Mouse (Mus musculus): ENCODE measurements around the gene Rfng. TPM values are rescaled to one million over a fixed set of nuclear protein-coding genes. Genes with fewer than 3 reads are reported as not detected.

Rfng gene
- total RNA-seq, 2 experiments from 2014 or later = 3.3 to 10.4 TPM

Other genes starting within 250 kb of the Rfng start
- 79.7 and 83.0 TPM in 2 replicates for gene Mcrip1, start 234.5 kb downstream of the Rfng start, total RNA-seq (2015)
- gene Mcrip1, start 234.5 kb downstream of the Rfng start, total RNA-seq (2017) = 18.3 and 30.5 TPM in 2 replicates
- not detected in 2 replicates for gene Ppp1r27, start 233.1 kb downstream of the Rfng start, total RNA-seq (2015)
- gene Ppp1r27, start 233.1 kb downstream of the Rfng start, total RNA-seq (2017) = not detected in 2 replicates
- gene P4hb, start 211.0 kb downstream of the Rfng start, total RNA-seq (2015) = 301 and 325 TPM in 2 replicates
- gene P4hb, start 211.0 kb downstream of the Rfng start, total RNA-seq (2017) = 587 and 590 TPM in 2 replicates
- gene Arhgdia, start 202.6 kb downstream of the Rfng start, total RNA-seq (2015) = 506 and 521 TPM in 2 replicates
- 226 and 275 TPM in 2 replicates for gene Arhgdia, start 202.6 kb downstream of the Rfng start, total RNA-seq (2017)
- gene Alyref, start 185.8 kb downstream of the Rfng start, total RNA-seq (2015) = 143 and 149 TPM in 2 replicates
- 171 and 196 TPM in 2 replicates for gene Alyref, start 185.8 kb downstream of the Rfng start, total RNA-seq (2017)
- 79.9 and 90.6 TPM in 2 replicates for gene Anapc11, start 185.8 kb downstream of the Rfng start, total RNA-seq (2015)
- 30.0 and 32.3 TPM in 2 replicates for gene Anapc11, start 185.8 kb downstream of the Rfng start, total RNA-seq (2017)
- not detected in 2 replicates for gene Npb, start 175.7 kb downstream of the Rfng start, total RNA-seq (2015)
- not detected in 2 replicates for gene Npb, start 175.7 kb downstream of the Rfng start, total RNA-seq (2017)
- gene Pcyt2, start 166.3 kb downstream of the Rfng start, total RNA-seq (2015) = 11.8 and 13.3 TPM in 2 replicates
- 17.3 and 22.6 TPM in 2 replicates for gene Pcyt2, start 166.3 kb downstream of the Rfng start, total RNA-seq (2017)
- 51.4 and 53.6 TPM in 2 replicates for gene Sirt7, start 159.0 kb downstream of the Rfng start, total RNA-seq (2015)
- 119 and 121 TPM in 2 replicates for gene Sirt7, start 159.0 kb downstream of the Rfng start, total RNA-seq (2017)
- 23.1 and 23.8 TPM in 2 replicates for gene Mafg, start 150.6 kb downstream of the Rfng start, total RNA-seq (2015)
- gene Mafg, start 150.6 kb downstream of the Rfng start, total RNA-seq (2017) = 58.7 and 68.0 TPM in 2 replicates
- gene Pycr1, start 140.4 kb downstream of the Rfng start, total RNA-seq (2015) = 3.5 and 3.7 TPM in 2 replicates
- gene Pycr1, start 140.4 kb downstream of the Rfng start, total RNA-seq (2017) = 2.9 TPM in 2 replicates
- gene Myadml2, start 136.0 kb downstream of the Rfng start, total RNA-seq (2015) = not detected in 2 replicates
- gene Myadml2, start 136.0 kb downstream of the Rfng start, total RNA-seq (2017) = not detected in 2 replicates
- not detected in 2 replicates for gene Notum, start 123.0 kb downstream of the Rfng start, total RNA-seq (2015)
- not detected in 2 replicates for gene Notum, start 123.0 kb downstream of the Rfng start, total RNA-seq (2017)
- 57.9 and 63.1 TPM in 2 replicates for gene Aspscr1, start 111.2 kb downstream of the Rfng start, total RNA-seq (2015)
- gene Aspscr1, start 111.2 kb downstream of the Rfng start, total RNA-seq (2017) = 59.5 and 70.2 TPM in 2 replicates
- 84.6 and 95.8 TPM in 2 replicates for gene Cenpx, start 70.5 kb downstream of the Rfng start, total RNA-seq (2015)
- 67.0 and 71.5 TPM in 2 replicates for gene Cenpx, start 70.5 kb downstream of the Rfng start, total RNA-seq (2017)
- gene Lrrc45, start 70.3 kb downstream of the Rfng start, total RNA-seq (2015) = 6.3 and 7.2 TPM in 2 replicates
- gene Lrrc45, start 70.3 kb downstream of the Rfng start, total RNA-seq (2017) = 21.0 and 21.6 TPM in 2 replicates
- gene Rac3, start 62.7 kb downstream of the Rfng start, total RNA-seq (2015) = 0.25 and 0.83 TPM in 2 replicates
- gene Rac3, start 62.7 kb downstream of the Rfng start, total RNA-seq (2017) = 1.4 TPM in 1 of 2 replicates, not detected in the other
- gene Dcxr, start 56.9 kb downstream of the Rfng start, total RNA-seq (2015) = 24.9 and 30.0 TPM in 2 replicates
- gene Dcxr, start 56.9 kb downstream of the Rfng start, total RNA-seq (2017) = 20.0 and 25.0 TPM in 2 replicates
- 7.6 and 8.5 TPM in 2 replicates for gene Cbr2, start 52.1 kb downstream of the Rfng start, total RNA-seq (2015)
- gene Cbr2, start 52.1 kb downstream of the Rfng start, total RNA-seq (2017) = 1.7 and 8.9 TPM in 2 replicates
- 10.5 and 11.9 TPM in 2 replicates for gene Hmga1b, start 21.4 kb downstream of the Rfng start, total RNA-seq (2015)
- 7.6 and 8.8 TPM in 2 replicates for gene Hmga1b, start 21.4 kb downstream of the Rfng start, total RNA-seq (2017)
- gene Gps1, start 65 bp upstream of the Rfng start, total RNA-seq (2015) = 51.4 and 70.1 TPM in 2 replicates
- 52.1 and 56.3 TPM in 2 replicates for gene Gps1, start 65 bp upstream of the Rfng start, total RNA-seq (2017)
- gene Dus1l, start 12.2 kb upstream of the Rfng start, total RNA-seq (2015) = 46.1 and 51.8 TPM in 2 replicates
- gene Dus1l, start 12.2 kb upstream of the Rfng start, total RNA-seq (2017) = 24.0 and 31.1 TPM in 2 replicates
- 14.0 and 19.2 TPM in 2 replicates for gene Fasn, start 40.3 kb upstream of the Rfng start, total RNA-seq (2015)
- gene Fasn, start 40.3 kb upstream of the Rfng start, total RNA-seq (2017) = 10.5 and 13.3 TPM in 2 replicates
- gene Ccdc57, start 148.7 kb upstream of the Rfng start, total RNA-seq (2015) = 0.30 and 1.2 TPM in 2 replicates
- gene Ccdc57, start 148.7 kb upstream of the Rfng start, total RNA-seq (2017) = 2.1 and 2.4 TPM in 2 replicates
- 21.4 and 24.6 TPM in 2 replicates for gene Slc16a3, start 164.3 kb upstream of the Rfng start, total RNA-seq (2015)
- 35.2 and 40.7 TPM in 2 replicates for gene Slc16a3, start 164.3 kb upstream of the Rfng start, total RNA-seq (2017)
- 56.0 and 64.8 TPM in 2 replicates for gene Csnk1d, start 207.1 kb upstream of the Rfng start, total RNA-seq (2015)
- 67.8 and 69.7 TPM in 2 replicates for gene Csnk1d, start 207.1 kb upstream of the Rfng start, total RNA-seq (2017)

Data from megakaryocyte, adult 5-6 weeks (primary cell).